In genomic region chr17:36030703-36031582, GRCm38 (mm10) we compare ENCODE assay signal across 14 mouse cellular contexts. TPM values are rescaled to one million over a fixed set of nuclear protein-coding genes. Genes with fewer than 3 reads are reported as not detected.
A peak's percentile ranks its signal among the peaks of the same experiment; 100 is the strongest.
DNase-seq lines count a peak whose midpoint lies in the region; ATAC-seq and TF ChIP-seq lines count a peak whose summit lies in the region.
"Not testable (repeated sequence)": the region's sequence is repeated elsewhere in the genome, so short reads cannot be mapped to it uniquely, and the experiment has no call there.
"Had no signal": no experiment of that assay in that cellular context is flagged by ENCODE, and none has a peak within 500 bp of the region (broad histone marks: within the 10 kb centered on the region; RNA-seq: fewer than 3 reads in every experiment).

No protein-coding gene starts in this region.

- not testable (repeated sequence) for H3K9me3 ChIP-seq in MEL (replicated peaks; ENCODE audit: insufficient read depth, low read length); embryonic facial prominence, embryonic 14.5 days (ENCODE audit: control insufficient read depth, low read length); heart, embryonic 10.5 days; hindbrain, embryonic 15.5 days; limb, embryonic 11.5 days (ENCODE audit: control insufficient read depth, low read length); lung, embryonic 14.5 days (ENCODE audit: low read depth, low read length); stomach, postnatal 0 days (ENCODE audit: control insufficient read depth, low read length)

- peak overlapping the region; percentile 63 to 89 for H3K4me3 ChIP-seq in MEL (ENCODE audit: control insufficient read depth in 1 of 2, insufficient read depth in 1 of 2, low read depth in 2 of 2, low read length in 2 of 2)
- peak overlapping the region; percentile 49 for H3K4me3 ChIP-seq in embryonic facial prominence, embryonic 14.5 days (ENCODE audit: low read depth, low read length)
- peak overlapping the region; percentile 60 for H3K4me3 ChIP-seq in heart, embryonic 10.5 days
- peak overlapping the region; percentile 48 for H3K4me3 ChIP-seq in hindbrain, embryonic 15.5 days
- 0 out of 2 replicates have a peak overlapping the region, but pooled peaks have one; percentile 33 for H3K4me3 ChIP-seq in limb, embryonic 11.5 days (ENCODE audit: low read depth, low read length)
- H3K4me3 ChIP-seq in lung, embryonic 14.5 days (ENCODE audit: low read depth, low read length): peak overlapping the region; percentile 41; the same call in 1 of the 2 replicates
- H3K4me3 ChIP-seq in myocyte: peak overlapping the region; percentile 39
- H3K4me3 ChIP-seq in stomach, postnatal 0 days (ENCODE audit: low read depth, low read length): peak overlapping the region; percentile 56

- H3K4me1 ChIP-seq in MEL (ENCODE audit: control insufficient read depth in 1 of 2, insufficient read depth in 2 of 2, low read length in 2 of 2): peaks cover 7 to 24% of the 10 kb centered on the region in 2 experiments; a peak in 3 of 4 replicates
- not testable (repeated sequence) for H3K4me1 ChIP-seq in embryonic facial prominence, embryonic 14.5 days (ENCODE audit: control insufficient read depth, insufficient read depth, low read length); limb, embryonic 11.5 days (ENCODE audit: control insufficient read depth, insufficient read depth, low read length); lung, embryonic 14.5 days (ENCODE audit: insufficient read depth); stomach, postnatal 0 days (replicated peaks; ENCODE audit: control insufficient read depth, insufficient read depth)
- peaks cover 11% of the 10 kb centered on the region; the same call in 1 of the 2 replicates for H3K4me1 ChIP-seq in heart, embryonic 10.5 days
- H3K4me1 ChIP-seq in hindbrain, embryonic 15.5 days (replicated peaks): peaks cover 13% of the 10 kb centered on the region

- H3K36me3 ChIP-seq in MEL (ENCODE audit: control insufficient read depth in 1 of 2, insufficient read depth in 2 of 2, low read length in 2 of 2): peaks cover 2 to 19% of the 10 kb centered on the region in 2 experiments; a peak in 3 of 4 replicates
- H3K36me3 ChIP-seq in embryonic facial prominence, embryonic 14.5 days (ENCODE audit: control insufficient read depth, insufficient read depth, low read length); heart, embryonic 10.5 days; hindbrain, embryonic 15.5 days; limb, embryonic 11.5 days (ENCODE audit: control insufficient read depth, insufficient read depth, low read length); lung, embryonic 14.5 days (ENCODE audit: insufficient read depth); myocyte (ENCODE audit: control insufficient read depth, insufficient read depth); stomach, postnatal 0 days (ENCODE audit: control insufficient read depth, insufficient read depth, low read length): not testable (repeated sequence)

- peak overlapping the region; percentile 77 for H3K4me2 ChIP-seq in embryonic facial prominence, embryonic 14.5 days (ENCODE audit: low read depth, low read length)
- H3K4me2 ChIP-seq in hindbrain, embryonic 15.5 days: peak overlapping the region; percentile 90
- H3K4me2 ChIP-seq in limb, embryonic 11.5 days (ENCODE audit: low read depth, severe bottlenecking): peak overlapping the region; percentile 67; the same call in 1 of the 2 replicates
- peak overlapping the region; percentile 80 for H3K4me2 ChIP-seq in lung, embryonic 14.5 days
- peak overlapping the region; percentile 73 for H3K4me2 ChIP-seq in myocyte (ENCODE audit: low read depth)
- H3K4me2 ChIP-seq in stomach, postnatal 0 days (replicated peaks; ENCODE audit: low read depth): peak overlapping the region; percentile 82

- H3K79me2 ChIP-seq in MEL (ENCODE audit: control insufficient read depth, insufficient read depth, low read length, poor library complexity) (peaks cover 29% of the 10 kb centered on the region), myocyte (ENCODE audit: control insufficient read depth, insufficient read depth) (peaks cover 25% of the 10 kb centered on the region)

- not testable (repeated sequence) for TF ChIP-seq EP300 in MEL (IDR thresholded peaks at IDR 0.05; ENCODE audit: low read depth in 1 of 2, low read length in 2 of 2); stomach, postnatal 0 days (optimal IDR thresholded peaks at IDR 0.05)

- H3K27ac ChIP-seq in MEL (ENCODE audit: control insufficient read depth, low read depth, low read length): peak overlapping the region; percentile 8; the same call in 1 of the 2 replicates
- not testable (repeated sequence) for H3K27ac ChIP-seq in embryonic facial prominence, embryonic 14.5 days (replicated peaks; ENCODE audit: low read depth, low read length); heart, embryonic 10.5 days; hindbrain, embryonic 15.5 days (replicated peaks); limb, embryonic 11.5 days (replicated peaks; ENCODE audit: low read depth, low read length); lung, embryonic 14.5 days (ENCODE audit: low read depth); stomach, postnatal 0 days (replicated peaks)

- not testable (repeated sequence) for TF ChIP-seq RAD21 in MEL (IDR thresholded peaks at IDR 0.05; ENCODE audit: low read depth, low read length)

- not testable (repeated sequence) for DNase-seq in MEL (ENCODE audit: low read depth, low spot score); embryonic facial prominence, embryonic 14.5 days (ENCODE audit: low spot score); heart, embryonic 10.5 days (ENCODE audit: low spot score); limb, embryonic 11.5 days (ENCODE audit: low spot score); lung, embryonic 14.5 days; stomach, postnatal 0 days (ENCODE audit: low spot score)

- not testable (repeated sequence) for TF ChIP-seq CTCF in MEL (IDR thresholded peaks at IDR 0.05 in 2 of 3, conservative IDR thresholded peaks at IDR 0.05 in 1 of 3; ENCODE audit: control insufficient read depth in 1 of 3, insufficient read depth in 1 of 3, low read depth in 2 of 3, low read length in 3 of 3, poor library complexity in 1 of 3, severe bottlenecking in 1 of 3); lung, embryonic 14.5 days (IDR thresholded peaks at IDR 0.05; ENCODE audit: low read depth); stomach, postnatal 0 days (IDR thresholded peaks at IDR 0.05; ENCODE audit: low read depth)

- not testable (repeated sequence) for H3K27me3 ChIP-seq in MEL (ENCODE audit: control insufficient read depth in 1 of 2, insufficient read depth in 2 of 2, low read length in 2 of 2); embryonic facial prominence, embryonic 14.5 days (replicated peaks; ENCODE audit: control insufficient read depth, insufficient read depth, low read length); hindbrain, embryonic 15.5 days; limb, embryonic 11.5 days (ENCODE audit: control insufficient read depth, insufficient read depth, low read length); lung, embryonic 14.5 days (ENCODE audit: insufficient read depth, low read length); myocyte (ENCODE audit: control insufficient read depth, insufficient read depth, insufficient read length); stomach, postnatal 0 days (ENCODE audit: control insufficient read depth, insufficient read depth, low read length)
- H3K27me3 ChIP-seq in heart, embryonic 10.5 days (ENCODE audit: insufficient read depth, poor library complexity, severe bottlenecking): peaks cover 13% of the 10 kb centered on the region

- ATAC-seq in embryonic facial prominence, embryonic 14.5 days (ENCODE audit: low read depth); limb, embryonic 11.5 days (ENCODE audit: insufficient number of reproducible peaks, low FRiP score, low TSS enrichment, low read depth); lung, embryonic 14.5 days (ENCODE audit: insufficient read depth); stomach, postnatal 0 days (ENCODE audit: low FRiP score, low TSS enrichment): not testable (repeated sequence)
- ATAC-seq in hindbrain, embryonic 15.5 days (ENCODE audit: low FRiP score, low read depth): 0 out of 2 replicates have a peak, but pooled peaks have one; percentile 2

- H3ac ChIP-seq in myocyte (ENCODE audit: control insufficient read depth, insufficient read length): not testable (repeated sequence)

- H3K9ac ChIP-seq in MEL (ENCODE audit: control insufficient read depth, low read depth, low read length, poor library complexity, severe bottlenecking): peak overlapping the region; percentile 23
- H3K9ac ChIP-seq in embryonic facial prominence, embryonic 14.5 days (ENCODE audit: low read depth, low read length): peak overlapping the region; percentile 34; the same call in 1 of the 2 replicates
- H3K9ac ChIP-seq in hindbrain, embryonic 15.5 days: 0 out of 2 replicates have a peak overlapping the region, but pooled peaks have one; percentile 38
- not testable (repeated sequence) for H3K9ac ChIP-seq in limb, embryonic 11.5 days (ENCODE audit: low read length); lung, embryonic 14.5 days; stomach, postnatal 0 days (ENCODE audit: low read length)

- not testable (repeated sequence) for TF ChIP-seq POLR2A in MEL (IDR thresholded peaks at IDR 0.05; ENCODE audit: control insufficient read depth in 1 of 2, insufficient read depth in 1 of 2, low read depth in 1 of 2, low read length in 2 of 2, poor library complexity in 1 of 2); myocyte (IDR thresholded peaks at IDR 0.05; ENCODE audit: insufficient read length, low read depth)

- WGBS in embryonic facial prominence, embryonic 14.5 days: 36% methylated on average over 6 of the region's 8 CpGs
- WGBS in heart, embryonic 10.5 days: 55% methylated on average over 8 of the region's 8 CpGs
- 40% methylated on average over 7 of the region's 8 CpGs for WGBS in hindbrain, embryonic 15.5 days
- 58% methylated on average over 7 of the region's 8 CpGs for WGBS in limb, embryonic 11.5 days
- WGBS in lung, embryonic 14.5 days: 53% methylated on average over 8 of the region's 8 CpGs
- 64% methylated on average over 8 of the region's 8 CpGs for WGBS in stomach, postnatal 0 days

RNA-seq across cellular contexts. Expression of gene H2-T23, which starts 1.7 kb away (rescaled TPM):
- 18.3 and 20.3 TPM in 2 replicates for total RNA-seq in MEL (2012; rRNA removed)
- 10 to 100 TPM in 1 of 2 experiments, not detected in 1; 12.2 TPM for polyA plus RNA-seq in MEL (2012; ENCODE audit: insufficient read depth in 1 of 2, insufficient read length in 2 of 2, low read depth in 1 of 2, low replicate concordance in 2 of 2, missing spikeins in 1 of 2)
- polyA plus RNA-seq in embryonic facial prominence, embryonic 14.5 days (2014; fragmentation: Nextera tagmentation; extraction: Ambion mirVana): 9.6 and 10.1 TPM in 2 replicates
- polyA plus RNA-seq in heart, embryonic 10.5 days (2016; fragmentation: Nextera tagmentation; extraction: Ambion mirVana): 1.2 and 3.4 TPM in 2 replicates
- polyA plus RNA-seq in hindbrain, embryonic 15.5 days (2015; fragmentation: Nextera tagmentation; extraction: Ambion mirVana): 4.8 and 6.6 TPM in 2 replicates
- 2.5 and 2.6 TPM in 2 replicates for polyA plus RNA-seq in limb, embryonic 11.5 days (2014; fragmentation: Nextera tagmentation; extraction: Ambion mirVana)
- polyA plus RNA-seq in lung, embryonic 14.5 days (2014; fragmentation: Nextera tagmentation; extraction: Ambion mirVana): 3.9 and 4.4 TPM in 2 replicates
- 13.6 TPM for polyA plus RNA-seq in myocyte (2012; fragmentation: generic; extraction: Trizol)
- polyA plus RNA-seq in stomach, postnatal 0 days (2015; fragmentation: Nextera tagmentation; extraction: Ambion mirVana): 35.9 and 40.2 TPM in 2 replicates

RNA-seq across cellular contexts. Expression of gene H2-T24, which starts 10.6 kb away (rescaled TPM):
- total RNA-seq in MEL (2012; rRNA removed): 25.4 and 25.9 TPM in 2 replicates
- polyA plus RNA-seq in MEL (2012; ENCODE audit: insufficient read depth in 1 of 2, insufficient read length in 2 of 2, low read depth in 1 of 2, low replicate concordance in 2 of 2, missing spikeins in 1 of 2) (10 to 100 TPM in 1 of 2 experiments, not detected in 1; 14.1 TPM), myocyte (2012; fragmentation: generic; extraction: Trizol) (0.47 TPM)
- polyA plus RNA-seq in embryonic facial prominence, embryonic 14.5 days (2014; fragmentation: Nextera tagmentation; extraction: Ambion mirVana): 2.2 and 2.4 TPM in 2 replicates
- 2.5 and 2.6 TPM in 2 replicates for polyA plus RNA-seq in heart, embryonic 10.5 days (2016; fragmentation: Nextera tagmentation; extraction: Ambion mirVana)
- polyA plus RNA-seq in hindbrain, embryonic 15.5 days (2015; fragmentation: Nextera tagmentation; extraction: Ambion mirVana): 9.0 and 9.9 TPM in 2 replicates
- polyA plus RNA-seq in limb, embryonic 11.5 days (2014; fragmentation: Nextera tagmentation; extraction: Ambion mirVana): 2.3 and 2.6 TPM in 2 replicates
- polyA plus RNA-seq in lung, embryonic 14.5 days (2014; fragmentation: Nextera tagmentation; extraction: Ambion mirVana): 2.4 and 3.3 TPM in 2 replicates
- 1.0 and 1.1 TPM in 2 replicates for polyA plus RNA-seq in stomach, postnatal 0 days (2015; fragmentation: Nextera tagmentation; extraction: Ambion mirVana)

RNA-seq across cellular contexts. Expression of gene H2-T22, which starts 11.6 kb away (rescaled TPM):
- total RNA-seq in MEL (2012; rRNA removed): 22.5 and 27.0 TPM in 2 replicates
- polyA plus RNA-seq in MEL (2012; ENCODE audit: insufficient read depth in 1 of 2, insufficient read length in 2 of 2, low read depth in 1 of 2, low replicate concordance in 2 of 2, missing spikeins in 1 of 2) (10 to 100 TPM in 1 of 2 experiments, not detected in 1; 45.5 TPM), myocyte (2012; fragmentation: generic; extraction: Trizol) (22.1 TPM)
- 20.5 and 20.7 TPM in 2 replicates for polyA plus RNA-seq in embryonic facial prominence, embryonic 14.5 days (2014; fragmentation: Nextera tagmentation; extraction: Ambion mirVana)
- polyA plus RNA-seq in heart, embryonic 10.5 days (2016; fragmentation: Nextera tagmentation; extraction: Ambion mirVana): 4.4 and 7.2 TPM in 2 replicates
- 7.4 and 7.9 TPM in 2 replicates for polyA plus RNA-seq in hindbrain, embryonic 15.5 days (2015; fragmentation: Nextera tagmentation; extraction: Ambion mirVana)
- polyA plus RNA-seq in limb, embryonic 11.5 days (2014; fragmentation: Nextera tagmentation; extraction: Ambion mirVana): 10.2 and 13.7 TPM in 2 replicates
- polyA plus RNA-seq in lung, embryonic 14.5 days (2014; fragmentation: Nextera tagmentation; extraction: Ambion mirVana): 16.0 and 16.8 TPM in 2 replicates
- 18.9 and 21.0 TPM in 2 replicates for polyA plus RNA-seq in stomach, postnatal 0 days (2015; fragmentation: Nextera tagmentation; extraction: Ambion mirVana)

RNA-seq across cellular contexts. Expression of gene Gm6034, which starts 11.8 kb away (rescaled TPM):
- total RNA-seq in MEL (2012; rRNA removed): not detected in 2 replicates
- polyA plus RNA-seq in MEL (2012; ENCODE audit: insufficient read depth in 1 of 2, insufficient read length in 2 of 2, low read depth in 1 of 2, low replicate concordance in 2 of 2, missing spikeins in 1 of 2) (under 1 TPM in 1 of 2 experiments, not detected in 1; 0.11 TPM), myocyte (2012; fragmentation: generic; extraction: Trizol) (not detected)
- polyA plus RNA-seq in embryonic facial prominence, embryonic 14.5 days (2014; fragmentation: Nextera tagmentation; extraction: Ambion mirVana): not detected in 2 replicates
- polyA plus RNA-seq in heart, embryonic 10.5 days (2016; fragmentation: Nextera tagmentation; extraction: Ambion mirVana): not detected in 2 replicates
- polyA plus RNA-seq in hindbrain, embryonic 15.5 days (2015; fragmentation: Nextera tagmentation; extraction: Ambion mirVana): not detected in 2 replicates
- not detected in 2 replicates for polyA plus RNA-seq in limb, embryonic 11.5 days (2014; fragmentation: Nextera tagmentation; extraction: Ambion mirVana)
- not detected in 2 replicates for polyA plus RNA-seq in lung, embryonic 14.5 days (2014; fragmentation: Nextera tagmentation; extraction: Ambion mirVana)
- not detected in 2 replicates for polyA plus RNA-seq in stomach, postnatal 0 days (2015; fragmentation: Nextera tagmentation; extraction: Ambion mirVana)
- total RNA-seq: adrenal gland, postnatal 14 days; gastrocnemius, adult 8-10 months; heart, postnatal 36 days; left cerebral cortex, postnatal 10 days; megakaryocyte progenitor cell, adult 5-6 weeks had no signal
- polyA plus RNA-seq: large intestine, adult 2 months had no signal

RNA-seq across cellular contexts. Expression of gene Gm11127, which starts 27.2 kb away (rescaled TPM):
- total RNA-seq in MEL (2012; rRNA removed): 5.8 and 6.4 TPM in 2 replicates
- 1 to 10 TPM in 1 of 2 experiments, not detected in 1; 1.5 TPM for polyA plus RNA-seq in MEL (2012; ENCODE audit: insufficient read depth in 1 of 2, insufficient read length in 2 of 2, low read depth in 1 of 2, low replicate concordance in 2 of 2, missing spikeins in 1 of 2)
- polyA plus RNA-seq in embryonic facial prominence, embryonic 14.5 days (2014; fragmentation: Nextera tagmentation; extraction: Ambion mirVana): not detected in 2 replicates
- polyA plus RNA-seq in heart, embryonic 10.5 days (2016; fragmentation: Nextera tagmentation; extraction: Ambion mirVana): not detected in 2 replicates
- polyA plus RNA-seq in hindbrain, embryonic 15.5 days (2015; fragmentation: Nextera tagmentation; extraction: Ambion mirVana): not detected in 2 replicates
- polyA plus RNA-seq in limb, embryonic 11.5 days (2014; fragmentation: Nextera tagmentation; extraction: Ambion mirVana): not detected in 2 replicates
- not detected in 2 replicates for polyA plus RNA-seq in lung, embryonic 14.5 days (2014; fragmentation: Nextera tagmentation; extraction: Ambion mirVana)
- polyA plus RNA-seq in myocyte (2012; fragmentation: generic; extraction: Trizol): 0.23 TPM
- polyA plus RNA-seq in stomach, postnatal 0 days (2015; fragmentation: Nextera tagmentation; extraction: Ambion mirVana): 0.08 and 0.10 TPM in 2 replicates
- total RNA-seq: left cerebral cortex, postnatal 10 days; megakaryocyte progenitor cell, adult 5-6 weeks had no signal
